Mouse (Mus musculus) embryonic fibroblast, embryonic 13.5 days (primary cell): ENCODE data around the gene Emilin1.

Experiments used
- CTCF ChIP-seq: IDR thresholded peaks from 2 replicates; pipeline ENCODE4 v1.5.1; 2011; ENCODE audit warnings: mild to moderate bottlenecking, control low read depth, low read length, moderate library complexity, borderline replicate concordance; ENCODE audit not compliant: insufficient read depth
- POLR2A ChIP-seq: IDR thresholded peaks from 2 replicates; pipeline ENCODE4 v1.6.1; 2011; ENCODE audit warnings: low read depth, mild to moderate bottlenecking, control low read depth, low read length, moderate library complexity

GRCm38 (mm10) chr5:30909863-30910262, 3.3 kb upstream of the Emilin1 start:
- TF ChIP-seq CTCF (no peak), POLR2A (no peak)
